Mouse (Mus musculus) kidney, postnatal 0 days (tissue): ENCODE data around the gene Rhobtb3. TPM values are rescaled to one million over a fixed set of nuclear protein-coding genes. Genes with fewer than 3 reads are reported as not detected.

Experiments
- ATAC-seq: fragments of 200-750 bp; cut with Nextera tagmentation; replicated peaks from 2 replicates; pipeline ENCODE4 v1.8.0; 2017; ENCODE audit warnings: low read depth, moderate number of reproducible peaks, moderate TSS enrichment, moderate library complexity; ENCODE audit not compliant: low FRiP score
- DNase-seq: peaks from one replicate; pipeline ENCODE4 v3.0.0-alpha.2; 2016; ENCODE audit warnings: low spot score
- H3K27ac ChIP-seq: fragments of 300-500 bp; sonication (generic); 2 replicates; pipeline ENCODE4 v1.5.1; 2014; ENCODE audit warnings: mild to moderate bottlenecking
- H3K27me3 ChIP-seq: fragments of 300-500 bp; sonication (generic); 2 replicates; pipeline ENCODE4 v1.6.1; 2014; ENCODE audit warnings: low read length, mixed read lengths; ENCODE audit not compliant: insufficient read depth
- H3K36me3 ChIP-seq: fragments of 300-500 bp; sonication (generic); 2 replicates; pipeline ENCODE4 v1.6.1; 2014; ENCODE audit warnings: low read length, mixed read lengths; ENCODE audit not compliant: insufficient read depth
- H3K4me1 ChIP-seq: fragments of 300-500 bp; sonication (generic); replicated peaks from 2 replicates; pipeline ENCODE4 v1.6.1; 2014; ENCODE audit warnings: antibody characterized with exemption, low read length, mixed read lengths; ENCODE audit not compliant: insufficient read depth
- H3K4me2 ChIP-seq: fragments of 300-500 bp; sonication (generic); 2 replicates; pipeline ENCODE4 v1.6.1; 2014; ENCODE audit warnings: mild to moderate bottlenecking, low read length, moderate library complexity, mixed read lengths
- H3K4me3 ChIP-seq: fragments of 300-500 bp; sonication (generic); replicated peaks from 2 replicates; pipeline ENCODE4 v1.5.1; 2014; ENCODE audit warnings: low read depth, low read length
- H3K9ac ChIP-seq: fragments of 300-500 bp; sonication (generic); 2 replicates; pipeline ENCODE4 v1.6.1; 2014; ENCODE audit warnings: low read depth, low read length
- H3K9me3 ChIP-seq: fragments of 300-500 bp; sonication (generic); replicated peaks from 2 replicates; pipeline ENCODE4 v1.6.1; 2016; ENCODE audit warnings: low read length, inconsistent platforms, mixed read lengths
- CTCF ChIP-seq: IDR thresholded peaks from 2 replicates; pipeline ENCODE4 v1.5.1; 2016; ENCODE audit warnings: antibody characterized with exemption, low read depth, mild to moderate bottlenecking, moderate library complexity
- WGBS: fragments of 180-500 bp; shearing (Covaris S2); extraction: QIAGEN DNeasy Blood & Tissue Kit; methylation state at CpG from one replicate; pipeline ENCODE4 v1.1.7; 2014; 5-methylcytosine and 5-hydroxymethylcytosine counted together
- polyA plus RNA-seq: library from polyadenylated mRNA; unstranded; fragments of >200 nt; fragmentation: Nextera tagmentation; extraction: Ambion mirVana; gene quantifications from 2 replicates; pipeline ENCODE4 v1.2.1, GENCODE M21; 2015

Rhobtb3 gene
- 27.6 and 27.7 TPM in 2 replicates for polyA plus RNA-seq

DNA sequence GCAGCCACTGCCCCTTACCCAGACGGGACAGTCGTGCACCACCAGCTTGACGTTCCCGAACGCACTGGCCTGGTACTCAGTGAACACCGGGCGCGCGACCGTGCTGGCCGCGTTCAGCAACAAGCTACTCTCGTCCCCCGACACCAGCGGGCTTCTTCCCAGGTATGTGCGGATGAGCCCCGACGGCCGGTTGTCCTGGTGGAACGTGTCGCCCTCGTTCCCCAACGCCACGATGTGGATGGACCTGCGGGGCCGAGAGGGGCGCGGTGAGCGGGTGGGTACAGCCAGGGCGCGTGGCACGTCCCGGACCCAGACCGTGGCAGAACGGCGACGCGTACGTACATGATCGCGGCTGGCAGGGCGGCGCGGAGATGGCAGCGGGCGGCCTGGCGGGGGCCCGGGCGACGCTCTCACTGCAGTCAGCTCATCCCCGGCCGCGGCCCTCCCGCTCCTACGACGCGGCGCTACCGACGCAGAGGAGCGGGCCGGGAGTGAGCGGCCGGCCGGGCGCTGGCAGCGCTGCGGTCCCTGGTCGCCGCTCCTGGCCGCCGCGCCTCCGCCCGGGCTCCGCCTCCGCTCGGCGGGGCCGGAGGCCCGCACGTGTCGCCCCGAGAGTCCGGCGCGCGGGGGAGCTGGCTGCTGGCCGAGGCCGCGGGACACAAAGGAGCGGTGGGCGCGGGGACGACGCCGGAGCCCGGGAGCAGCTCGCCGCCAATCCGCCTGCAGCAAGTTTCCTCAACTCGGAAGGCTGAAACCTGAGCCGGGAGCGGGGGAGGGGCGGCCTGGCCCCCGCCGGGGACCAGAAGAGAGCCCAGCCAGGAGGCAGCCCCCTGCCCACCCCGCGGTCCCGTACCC lies at the start of gene Rhobtb3:
Rhobtb3 (minus strand) TSS at position 737 of the 855 bp plus-strand sequence.
- Histone ChIP-seq H3K9ac (peak within 1 kb of the TSS; percentile 97), H3K9me3 (no peaks in the 10 kb centered on the region), H3K4me3 (peak within 1 kb of the TSS; percentile 86), H3K36me3 (peaks cover 5% of the 10 kb centered on the region; the same call in 1 of the 2 replicates), H3K27me3 (no peaks in the 10 kb centered on the region), H3K27ac (peak within 1 kb of the TSS; percentile 99), H3K4me2 (peak within 1 kb of the TSS; percentile 63), H3K4me1 (peaks cover 4% of the 10 kb centered on the region; the same call in 1 of the 2 replicates)
- no peak for TF ChIP-seq CTCF
- DNase-seq: peak; percentile 90
- ATAC-seq: peak; percentile 89
- under 1% methylated on average over 108 of the region's 110 CpGs for WGBS

DNA sequence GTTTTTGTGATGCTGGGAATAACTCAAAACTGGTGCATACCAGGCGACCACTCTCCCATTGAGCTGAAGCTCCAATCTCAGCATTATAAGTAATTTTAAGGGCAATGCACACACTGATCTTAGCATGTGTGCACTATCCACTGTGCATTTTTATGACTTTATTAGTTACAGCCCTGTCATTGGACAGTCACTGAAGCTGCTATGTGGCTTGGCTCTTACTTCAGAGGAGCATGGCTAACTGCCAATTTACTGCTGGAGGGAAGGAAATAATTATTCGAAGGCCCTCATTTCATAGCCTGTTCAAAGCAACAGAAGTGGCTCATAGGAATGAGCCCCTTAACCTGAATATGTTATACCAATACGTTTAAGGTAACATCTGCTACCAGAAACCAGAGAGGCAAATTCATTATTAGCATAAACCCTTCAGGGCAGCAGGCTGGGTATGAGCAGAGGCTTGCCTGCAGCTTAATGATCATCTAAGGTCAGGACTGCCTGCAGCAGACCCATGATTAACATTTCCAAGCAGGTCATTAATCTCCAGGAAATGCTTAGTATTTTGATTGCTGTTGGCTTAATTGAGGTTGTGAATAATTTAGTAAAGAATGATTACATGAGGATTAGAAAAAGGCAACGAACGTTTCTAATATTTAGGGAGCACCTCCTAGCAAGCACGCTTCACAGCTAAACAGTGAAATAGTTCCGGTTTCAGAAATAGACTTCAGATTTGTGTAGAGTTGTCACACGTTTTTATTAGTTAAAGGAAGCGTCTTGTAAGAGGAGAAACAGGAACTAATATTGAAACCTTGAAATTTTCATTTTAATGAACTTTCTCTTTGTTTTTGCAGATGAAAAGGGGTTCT lies 48.7 kb upstream of the Rhobtb3 start:
- H3K4me3 ChIP-seq: no peak overlapping the region
- DNase-seq: peak; percentile 92
- peaks cover 5% of the 10 kb centered on the region; the same call in 1 of the 2 replicates for H3K4me1 ChIP-seq
- ATAC-seq: peak; percentile 89
- H3K36me3 ChIP-seq: no peaks in the 10 kb centered on the region
- WGBS: 30% methylated on average over 9 of the region's 9 CpGs
- peak overlapping the region; percentile 75 for H3K27ac ChIP-seq
- H3K9me3 ChIP-seq: no peaks in the 10 kb centered on the region
- H3K27me3 ChIP-seq: no peaks in the 10 kb centered on the region
- H3K9ac ChIP-seq: no peak overlapping the region
- TF ChIP-seq CTCF: no peak
- H3K4me2 ChIP-seq: no peak overlapping the region

DNA sequence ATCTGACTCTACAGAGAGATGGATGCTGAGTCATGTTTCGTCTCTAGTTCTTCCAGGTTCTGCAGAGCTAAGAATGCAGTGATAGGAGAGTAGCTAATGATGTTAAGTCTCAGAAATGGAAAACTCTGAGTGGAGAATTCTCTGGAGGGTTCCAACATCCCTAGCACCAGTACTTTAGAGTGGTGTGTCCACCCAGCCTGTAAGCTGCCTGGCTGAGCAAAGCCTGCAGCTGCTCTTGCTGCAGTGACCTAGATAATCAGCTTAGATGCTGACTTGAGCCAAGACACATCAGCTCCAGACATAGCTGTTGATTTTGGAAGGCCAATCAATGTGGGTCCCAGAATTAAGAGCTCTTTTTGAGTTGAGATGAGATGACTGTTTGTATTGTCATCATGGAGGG lies 44.4 kb upstream of the Rhobtb3 start:
- ATAC-seq: no peak
- WGBS: 88% methylated on average over 1 of the region's 1 CpGs
- no peaks in the 10 kb centered on the region for H3K9me3 ChIP-seq

DNA sequence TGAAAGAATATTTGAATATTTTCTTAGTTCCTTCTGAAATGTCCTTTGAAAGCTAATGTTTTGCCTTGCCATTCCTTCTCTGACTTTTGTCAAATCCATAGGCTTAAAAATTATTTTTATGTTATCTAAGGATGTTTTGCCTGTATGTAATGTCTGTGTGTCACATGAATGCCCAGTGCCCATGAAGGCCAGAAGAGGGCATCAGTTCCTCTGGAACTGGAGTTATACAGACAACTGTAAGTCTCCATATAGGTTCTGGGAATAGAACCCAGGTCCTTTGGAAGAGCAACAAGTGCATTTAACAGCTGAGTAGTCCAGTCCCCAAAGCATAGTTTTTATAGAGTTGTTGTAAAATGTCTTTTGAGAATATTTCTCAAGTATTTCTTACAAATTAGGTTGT lies 38.2 kb upstream of the Rhobtb3 start:
- no peak overlapping the region for H3K4me2 ChIP-seq
- no peak for ATAC-seq
- no peaks in the 10 kb centered on the region for H3K9me3 ChIP-seq
- H3K4me3 ChIP-seq: no peak overlapping the region
- no peak overlapping the region for H3K9ac ChIP-seq
- no peaks in the 10 kb centered on the region for H3K27me3 ChIP-seq
- TF ChIP-seq CTCF: peak; percentile 57
- H3K4me1 ChIP-seq: no peaks in the 10 kb centered on the region
- H3K36me3 ChIP-seq: no peaks in the 10 kb centered on the region
- DNase-seq: no peak
- H3K27ac ChIP-seq: no peak overlapping the region

More for the DNA sequence above, 44.4 kb upstream of the Rhobtb3 start:
- H3K27ac ChIP-seq: no peak overlapping the region
- peak; percentile 13 for DNase-seq
- no peak overlapping the region for H3K9ac ChIP-seq
- H3K36me3 ChIP-seq: no peaks in the 10 kb centered on the region
- TF ChIP-seq CTCF: no peak
- peaks cover 5% of the 10 kb centered on the region; the same call in 1 of the 2 replicates for H3K4me1 ChIP-seq
- no peak overlapping the region for H3K4me2 ChIP-seq
- no peaks in the 10 kb centered on the region for H3K27me3 ChIP-seq
- no peak overlapping the region for H3K4me3 ChIP-seq

DNA sequence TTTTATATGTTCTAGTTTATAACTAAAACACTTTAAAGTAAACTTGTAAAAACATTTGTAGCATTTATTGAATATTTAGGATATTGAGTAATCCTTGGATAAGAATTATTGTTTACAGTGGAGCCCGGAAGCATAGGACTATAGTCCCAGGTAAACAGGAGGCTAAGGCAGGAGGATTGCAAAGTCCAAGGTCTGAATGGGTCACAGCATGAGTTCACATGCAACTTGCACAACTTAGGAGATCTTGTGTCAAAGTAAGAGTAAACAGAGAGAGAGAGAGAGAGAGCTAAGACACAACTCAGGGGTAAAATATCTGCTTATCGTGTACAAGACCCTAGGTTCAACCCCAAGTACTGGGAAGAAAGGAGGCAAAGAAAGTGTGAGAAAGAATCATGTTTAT lies 32.9 kb upstream of the Rhobtb3 start:
- no peak for ATAC-seq
- H3K4me3 ChIP-seq: no peak overlapping the region
- 64% methylated on average over 2 of the region's 2 CpGs for WGBS

DNA sequence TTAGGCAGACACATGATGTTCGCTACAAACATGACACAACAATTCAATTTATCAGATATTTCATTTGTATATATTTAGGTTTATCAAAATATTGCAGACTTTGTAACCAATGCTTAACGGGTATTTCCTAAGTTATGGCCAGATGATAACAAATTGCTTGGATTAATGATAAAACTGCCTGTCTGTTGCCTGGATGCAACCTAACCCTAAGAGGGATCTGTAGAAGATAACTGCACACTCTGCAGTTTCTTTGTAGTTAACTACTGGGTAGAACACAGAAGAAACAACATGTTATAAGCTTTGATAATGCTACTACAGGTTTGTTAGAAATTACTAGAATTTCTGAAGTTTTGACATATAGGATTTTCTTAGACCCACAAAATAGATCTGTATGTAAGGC lies 32.5 kb upstream of the Rhobtb3 start:
- TF ChIP-seq CTCF: no peak
- DNase-seq: no peak
- ATAC-seq: no peak
- Histone ChIP-seq H3K9ac (no peak overlapping the region), H3K36me3 (no peaks in the 10 kb centered on the region), H3K4me1 (no peaks in the 10 kb centered on the region), H3K27me3 (no peaks in the 10 kb centered on the region), H3K27ac (no peak overlapping the region), H3K9me3 (no peaks in the 10 kb centered on the region), H3K4me3 (no peak overlapping the region), H3K4me2 (no peak overlapping the region)
- 90% methylated on average over 2 of the region's 2 CpGs for WGBS

More for the DNA sequence above, 32.9 kb upstream of the Rhobtb3 start:
- H3K27ac ChIP-seq: no peak overlapping the region
- H3K9me3 ChIP-seq: no peaks in the 10 kb centered on the region
- H3K4me1 ChIP-seq: no peaks in the 10 kb centered on the region
- no peak overlapping the region for H3K4me2 ChIP-seq
- no peaks in the 10 kb centered on the region for H3K27me3 ChIP-seq
- H3K36me3 ChIP-seq: no peaks in the 10 kb centered on the region
- no peak overlapping the region for H3K9ac ChIP-seq
- TF ChIP-seq CTCF: no peak
- DNase-seq: no peak
